In the genomic region with DNA sequence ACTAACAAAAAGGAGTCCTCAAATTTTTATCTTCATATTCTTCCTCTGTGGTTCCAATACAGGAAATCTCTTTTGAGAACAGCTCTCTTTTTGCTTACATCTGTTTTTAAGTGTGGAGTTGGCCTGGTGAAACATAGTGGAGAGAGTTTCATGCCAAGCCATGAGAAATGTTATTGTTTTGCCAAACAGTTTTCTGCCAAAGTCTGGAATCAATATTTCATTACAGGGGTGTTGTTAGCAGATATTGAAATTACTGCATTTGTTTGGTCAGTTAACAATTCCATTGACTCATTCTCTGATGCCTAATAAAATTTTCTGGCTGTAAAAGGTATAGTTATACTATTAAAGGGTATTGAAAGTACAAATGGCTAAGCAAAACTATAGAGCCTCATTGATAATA, we compare ENCODE assay signal across 23 mouse cellular contexts.
"Had no signal": no experiment of that assay in that cellular context is flagged by ENCODE, and none has a peak within 500 bp of the region (broad histone marks: within the 10 kb centered on the region; RNA-seq: fewer than 3 reads in every experiment).

No protein-coding gene starts in this region.

- DNase-seq: gastrocnemius, adult 2 months; gastrocnemius, postnatal 10 days; gastrocnemius, postnatal 25 days; heart, adult 2 months; heart, postnatal 14 days; heart, postnatal 36 days; kidney, adult 11 months; kidney, adult 8-10 months; kidney, postnatal 10 days; kidney, postnatal 25 days; kidney, postnatal 4 days had no signal

- ATAC-seq: hindbrain, postnatal 0 days; intestine, embryonic 16.5 days; liver, embryonic 12.5 days had no signal

- H3K4me2 ChIP-seq: heart, embryonic 11.5 days; heart, embryonic 13.5 days; heart, embryonic 15.5 days; hindbrain, embryonic 13.5 days; hindbrain, embryonic 15.5 days; limb, embryonic 13.5 days; liver, embryonic 12.5 days had no signal

- H3K4me1 ChIP-seq: heart, embryonic 13.5 days; heart, embryonic 15.5 days; hindbrain, embryonic 13.5 days; hindbrain, embryonic 15.5 days; limb, embryonic 13.5 days; liver, embryonic 12.5 days had no signal

- H3K27me3 ChIP-seq: heart, embryonic 13.5 days; heart, embryonic 15.5 days; hindbrain, embryonic 13.5 days; hindbrain, embryonic 15.5 days; limb, embryonic 13.5 days; liver, embryonic 12.5 days had no signal

- H3K9me3 ChIP-seq: heart, embryonic 13.5 days; heart, embryonic 15.5 days; hindbrain, embryonic 13.5 days; hindbrain, embryonic 15.5 days; liver, embryonic 12.5 days had no signal

- H3K9ac ChIP-seq: heart, embryonic 13.5 days; heart, embryonic 15.5 days; hindbrain, embryonic 13.5 days; hindbrain, embryonic 15.5 days; limb, embryonic 13.5 days; liver, embryonic 12.5 days; liver, embryonic 14.5 days had no signal

- H3K4me3 ChIP-seq: gastrocnemius, adult 2 months; heart, adult 2 months; heart, embryonic 13.5 days; heart, embryonic 15.5 days; hindbrain, embryonic 13.5 days; hindbrain, embryonic 15.5 days; layer of hippocampus, adult 2 months; left cerebral cortex, adult 2 months; limb, embryonic 13.5 days; liver, embryonic 12.5 days had no signal

- H3K27ac ChIP-seq: gastrocnemius, adult 2 months; heart, adult 2 months; heart, embryonic 13.5 days; heart, embryonic 15.5 days; hindbrain, embryonic 13.5 days; hindbrain, embryonic 15.5 days; hindbrain, postnatal 0 days; layer of hippocampus, adult 2 months; left cerebral cortex, adult 2 months; limb, embryonic 13.5 days; liver, embryonic 12.5 days; liver, embryonic 14.5 days had no signal

- H3K36me3 ChIP-seq: heart, embryonic 13.5 days; heart, embryonic 15.5 days; hindbrain, embryonic 13.5 days; hindbrain, embryonic 15.5 days; limb, embryonic 13.5 days; liver, embryonic 12.5 days had no signal
